Mouse (Mus musculus): Measurements from ENCODE around the gene Sec63.

- TF ChIP-seq CTCF (IDR thresholded peaks at IDR 0.05; ENCODE audit: control insufficient read depth, insufficient read depth, low read length): no peak
- TF ChIP-seq POLR2A (IDR thresholded peaks at IDR 0.05; ENCODE audit: borderline replicate concordance, control insufficient read depth, low read depth, low read length): no peak
These were observed 111.1 kb downstream of the Sec63 start for GRCm38 (mm10) chr10:42872269-42873010.
